Mouse (Mus musculus) cerebellum, adult (tissue): Measurements from ENCODE around the gene Bag3.

Experiments
- ATAC-seq: cut with Nextera tagmentation; 2 replicates; pipeline ENCODE4 v1.9.2; 2017; ENCODE audit warnings: mild to moderate bottlenecking, moderate library complexity, mixed read lengths; ENCODE audit not compliant: insufficient number of reproducible peaks, low FRiP score, low TSS enrichment

Gene Bag3

GRCm38 (mm10) chr7:128536074-128536473 is 12.7 kb downstream of the Bag3 start:
- no peak for ATAC-seq

GRCm38 (mm10) chr7:128537676-128538075 is 14.3 kb downstream of the Bag3 start:
- ATAC-seq: no peak

DNA sequence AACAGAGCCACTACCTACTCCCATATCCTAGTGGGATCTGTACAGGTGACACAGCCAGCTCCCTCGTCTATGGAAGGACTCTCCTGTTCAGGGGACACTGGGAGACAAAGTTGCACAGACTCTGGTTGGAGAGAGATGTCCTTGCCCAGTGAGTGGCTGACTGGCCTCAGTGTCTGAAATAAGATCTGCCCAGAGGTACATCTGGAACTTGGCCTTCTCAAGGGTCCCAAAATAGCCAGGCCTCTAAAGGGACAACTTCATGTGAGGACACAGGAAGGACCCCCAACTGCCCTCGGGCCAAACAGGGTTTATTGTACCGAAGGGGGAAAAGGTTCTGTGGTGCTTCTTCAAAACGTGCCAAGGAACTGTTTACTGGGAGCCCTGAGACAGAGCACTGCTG is 14.8 kb downstream of the Bag3 start:
- ATAC-seq: no peak

GRCm38 (mm10) chr7:128538769-128539168 is 15.4 kb downstream of the Bag3 start:
- ATAC-seq: no peak

DNA sequence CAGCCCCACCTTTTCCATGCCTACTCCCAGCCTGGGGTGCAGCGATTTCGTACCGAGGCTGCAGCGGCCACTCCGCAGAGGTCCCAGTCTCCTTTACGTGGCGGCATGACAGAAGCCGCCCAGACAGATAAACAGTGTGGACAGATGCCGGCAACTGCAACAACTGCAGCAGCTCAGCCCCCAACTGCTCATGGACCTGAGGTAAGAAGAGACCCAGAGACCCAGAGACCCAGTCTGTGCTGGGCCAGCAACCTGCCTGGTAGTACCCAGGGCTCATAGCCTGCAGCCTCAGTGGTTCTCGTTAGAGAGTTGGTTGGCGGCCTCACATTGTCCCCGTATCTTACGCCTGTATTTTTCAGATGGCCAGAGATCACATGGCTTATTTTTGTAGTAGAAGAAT is 16.7 kb downstream of the Bag3 start:
- ATAC-seq: no peak

DNA sequence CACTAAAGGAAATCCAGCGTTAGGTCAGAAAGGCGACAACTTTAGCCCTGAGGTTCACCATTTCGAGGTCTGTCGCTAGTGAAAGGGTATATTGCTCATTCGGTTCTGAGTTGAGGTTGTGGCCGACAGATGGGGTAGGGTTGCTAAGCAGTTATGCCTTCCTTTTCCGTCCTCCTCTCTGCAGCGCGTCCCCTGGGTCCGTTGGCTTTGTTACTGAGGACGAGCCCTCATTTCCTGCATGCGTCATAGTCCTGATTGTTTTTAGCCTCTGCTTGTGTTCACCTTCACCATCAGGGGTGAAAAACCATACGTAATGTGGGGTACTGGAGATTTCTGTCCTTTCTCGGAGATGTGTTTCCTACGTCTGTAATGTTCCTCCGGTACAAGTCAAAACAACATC is 17.3 kb downstream of the Bag3 start:
- ATAC-seq: no peak

DNA sequence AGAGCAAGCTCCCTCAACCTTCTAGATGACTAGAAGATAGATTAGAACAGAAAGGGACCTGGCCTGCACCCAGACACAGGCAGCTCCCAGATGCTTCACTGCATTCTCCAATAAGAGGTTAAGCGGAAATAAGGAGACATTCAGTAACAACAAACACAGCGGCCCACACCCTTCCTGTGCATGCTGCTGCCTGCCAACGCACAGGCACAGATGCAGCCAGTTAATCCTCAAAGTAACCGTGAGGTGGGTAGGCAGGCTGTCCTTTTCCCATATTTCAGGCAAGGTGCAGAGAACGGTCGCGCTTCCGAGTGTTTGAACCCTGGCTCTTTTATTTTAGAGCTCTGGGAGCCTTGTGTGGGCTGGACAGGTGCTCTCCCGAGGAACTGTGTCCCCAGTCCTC is 17.8 kb downstream of the Bag3 start:
- ATAC-seq: no peak

DNA sequence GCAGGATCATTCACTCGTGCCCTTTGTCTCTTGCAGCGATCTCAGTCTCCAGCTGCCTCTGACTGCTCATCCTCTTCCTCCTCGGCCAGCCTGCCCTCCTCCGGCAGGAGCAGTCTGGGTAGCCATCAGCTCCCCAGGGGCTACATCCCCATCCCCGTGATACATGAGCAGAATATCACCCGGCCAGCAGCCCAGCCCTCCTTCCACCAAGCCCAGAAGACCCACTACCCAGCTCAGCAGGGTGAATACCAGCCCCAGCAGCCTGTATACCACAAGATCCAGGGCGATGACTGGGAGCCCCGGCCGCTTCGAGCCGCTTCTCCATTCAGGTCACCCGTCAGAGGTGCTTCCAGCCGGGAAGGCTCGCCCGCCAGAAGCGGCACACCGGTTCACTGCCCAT is 18.4 kb downstream of the Bag3 start:
- no peak for ATAC-seq

DNA sequence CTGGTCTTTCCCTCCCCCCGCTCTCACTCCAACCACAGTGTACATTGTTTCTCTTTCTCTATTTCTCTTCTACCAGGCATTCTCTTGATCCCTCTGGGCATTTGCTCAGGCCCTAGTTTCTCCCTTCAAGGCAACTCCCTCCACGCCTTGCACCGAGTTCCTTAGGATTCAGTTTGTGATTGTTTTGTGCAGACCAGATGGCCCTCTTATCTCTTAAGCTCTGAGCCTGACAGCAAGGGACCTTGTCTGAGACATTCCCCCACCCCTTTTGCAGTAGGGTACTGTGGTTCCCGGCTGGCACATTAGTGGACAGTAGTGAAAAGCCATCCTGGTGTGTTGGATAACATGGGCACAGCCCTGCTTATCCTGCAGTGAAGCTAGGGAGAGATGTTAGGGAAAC is 19.1 kb downstream of the Bag3 start:
- no peak for ATAC-seq

DNA sequence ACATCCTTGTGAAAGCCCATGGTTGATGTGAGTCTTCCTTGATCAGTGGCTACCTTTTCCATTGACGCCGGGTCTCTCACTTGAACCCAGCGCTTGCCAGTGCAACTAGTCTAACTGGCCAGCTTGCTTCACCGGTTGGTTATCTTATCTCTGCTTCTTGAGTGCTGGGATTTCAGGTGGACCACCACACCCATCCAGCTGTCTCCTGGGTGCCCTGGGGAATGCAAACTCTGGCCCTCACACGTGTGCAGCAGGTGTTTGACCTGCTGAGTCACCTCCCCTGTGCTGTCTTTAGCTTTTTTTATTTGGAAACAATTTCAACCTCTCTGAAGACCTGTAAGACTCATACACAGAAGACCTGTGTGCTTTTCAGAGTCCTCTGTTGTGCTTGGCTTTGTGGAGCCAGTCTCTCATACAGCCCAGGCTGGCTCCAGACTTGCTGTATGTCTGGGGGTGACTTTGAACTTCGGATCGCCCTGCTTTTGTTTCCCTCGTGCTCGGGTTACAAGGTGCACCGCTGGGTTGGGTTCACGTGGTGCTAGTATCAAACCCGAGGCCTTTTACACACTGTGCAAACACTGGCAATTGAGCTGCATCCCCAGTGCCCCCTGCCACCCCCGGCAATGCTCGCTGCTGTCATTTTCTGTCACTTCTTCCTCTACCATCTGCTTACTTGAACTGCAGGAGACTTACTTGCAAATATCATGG is 19.9 kb downstream of the Bag3 start:
- ATAC-seq: no peak

GRCm38 (mm10) chr7:128543961-128544360 is 20.5 kb downstream of the Bag3 start:
- no peak for ATAC-seq

DNA sequence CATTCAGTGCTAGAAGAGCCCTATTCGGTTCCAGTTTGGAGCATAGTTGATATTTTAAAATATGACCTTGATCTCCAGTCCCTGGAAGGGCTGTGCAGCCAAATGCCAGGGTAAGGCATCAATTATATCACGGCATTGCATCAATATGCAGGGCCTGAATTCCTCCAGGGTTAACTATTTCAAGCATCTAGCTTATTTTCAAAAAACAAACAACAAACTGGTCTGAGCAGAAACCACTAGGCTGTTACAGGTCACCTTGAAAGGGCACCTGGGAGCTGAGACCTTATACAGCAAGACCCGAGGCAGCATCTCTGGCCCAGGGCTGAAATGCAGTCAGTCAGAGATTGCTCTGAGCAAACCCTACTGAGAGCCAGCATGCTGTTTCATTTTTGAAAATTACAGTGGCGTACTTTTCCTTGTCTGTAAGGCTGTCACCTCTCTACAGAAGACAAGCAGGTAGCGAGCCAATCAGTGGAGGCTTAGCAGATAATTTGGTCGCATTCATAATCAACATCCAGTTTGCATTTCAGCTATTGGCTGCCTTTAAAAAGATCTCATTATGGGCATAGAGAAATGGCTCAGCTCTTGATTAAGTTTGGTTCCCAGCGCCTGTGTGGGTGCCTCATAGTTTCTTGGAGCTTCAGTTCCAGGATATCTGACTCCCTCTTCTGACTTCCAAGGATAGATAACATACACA is 21.3 kb downstream of the Bag3 start:
- no peak for ATAC-seq

DNA sequence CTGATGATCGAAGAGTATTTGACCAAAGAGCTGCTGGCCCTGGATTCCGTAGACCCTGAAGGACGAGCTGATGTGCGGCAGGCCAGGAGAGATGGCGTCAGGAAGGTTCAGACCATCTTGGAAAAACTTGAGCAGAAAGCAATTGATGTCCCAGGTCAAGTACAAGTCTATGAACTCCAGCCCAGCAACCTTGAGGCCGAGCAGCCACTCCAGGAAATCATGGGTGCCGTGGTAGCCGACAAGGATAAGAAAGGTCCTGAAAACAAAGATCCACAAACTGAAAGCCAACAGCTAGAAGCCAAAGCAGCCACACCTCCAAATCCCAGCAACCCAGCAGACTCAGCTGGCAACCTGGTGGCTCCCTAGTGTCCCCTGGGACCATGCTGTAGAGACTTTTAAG is 22.6 kb downstream of the Bag3 start:
- no peak for ATAC-seq

GRCm38 (mm10) chr7:128549137-128549536 is 25.7 kb downstream of the Bag3 start:
- no peak for ATAC-seq

GRCm38 (mm10) chr7:128550328-128551086 is 27.1 kb downstream of the Bag3 start:
- no peak for ATAC-seq

DNA sequence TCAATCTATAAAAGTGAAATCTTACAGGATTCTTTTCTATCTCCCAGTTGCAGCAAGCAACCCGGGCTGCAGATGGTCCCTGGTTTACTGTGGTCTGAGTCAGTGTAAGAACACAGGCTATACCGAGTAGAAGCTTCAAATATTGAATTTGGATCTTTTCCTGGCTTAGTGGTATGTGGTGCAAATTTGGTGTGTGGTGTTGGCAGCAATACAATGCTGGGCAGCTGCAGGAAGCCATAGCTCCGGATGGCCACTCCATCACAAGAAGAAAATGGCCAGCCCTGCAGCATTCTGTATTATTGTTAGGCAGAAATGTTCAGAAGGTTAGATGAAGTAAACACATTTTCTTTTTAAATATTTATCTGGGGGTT is 27.7 kb downstream of the Bag3 start:
- ATAC-seq: no peak

GRCm38 (mm10) chr7:128553105-128553705 is 29.8 kb downstream of the Bag3 start:
- ATAC-seq: no peak

GRCm38 (mm10) chr7:128554502-128554901 is 31.1 kb downstream of the Bag3 start:
- ATAC-seq: no peak

- ATAC-seq: no peak
These were observed 31.8 kb downstream of the Bag3 start for GRCm38 (mm10) chr7:128555141-128555750.

DNA sequence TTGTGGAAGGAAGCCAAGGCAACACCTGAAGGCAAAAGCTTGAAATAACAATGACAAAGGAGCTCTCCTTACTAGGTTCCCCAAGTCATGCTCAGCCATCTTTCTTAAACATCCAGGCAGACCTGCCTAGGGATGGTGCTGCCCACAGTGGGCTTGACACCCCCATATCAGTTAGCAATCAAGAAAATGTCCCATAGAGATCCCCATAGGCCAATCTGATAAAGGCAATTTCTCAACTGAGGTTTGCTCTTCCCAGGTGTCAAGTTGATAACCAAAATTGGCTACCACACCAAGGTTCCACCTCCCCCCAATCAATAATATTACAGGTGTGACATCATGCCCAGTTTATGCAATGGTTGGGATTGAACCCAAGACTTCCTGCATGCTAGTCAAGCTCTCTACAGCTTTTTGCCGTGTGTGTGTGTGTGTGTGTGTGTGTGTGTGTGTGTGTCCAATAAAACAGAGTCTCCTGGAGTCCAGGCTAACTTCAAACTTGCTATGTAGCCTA is 33.6 kb downstream of the Bag3 start:
- no peak for ATAC-seq
